Mouse (Mus musculus): ENCODE measurements around the gene Msi2.

The Msi2 gene

GRCm38 (mm10) chr11:88560634-88561033, 157.7 kb downstream of the Msi2 start:
- no peak for DNase-seq (ENCODE audit: low spot score in 2 of 2)

- peak in 1 of 2 experiments; percentile 36 for DNase-seq (ENCODE audit: low spot score in 2 of 2)
These were observed 158.8 kb downstream of the Msi2 start for GRCm38 (mm10) chr11:88559365-88559970.

- DNase-seq (ENCODE audit: low spot score in 2 of 2) = no peak
These were observed 159.6 kb downstream of the Msi2 start for GRCm38 (mm10) chr11:88558731-88559130.

GRCm38 (mm10) chr11:88557828-88558580, 160.3 kb downstream of the Msi2 start:
- no peak for DNase-seq (ENCODE audit: low spot score in 2 of 2)

GRCm38 (mm10) chr11:88557116-88557768, 161.1 kb downstream of the Msi2 start:
- DNase-seq (ENCODE audit: low spot score in 2 of 2) = no peak

- DNase-seq (ENCODE audit: low spot score in 2 of 2) = no peak
These were observed 162.3 kb downstream of the Msi2 start for GRCm38 (mm10) chr11:88555902-88556549.

GRCm38 (mm10) chr11:88555232-88555818, 163.0 kb downstream of the Msi2 start:
- no peak for DNase-seq (ENCODE audit: low spot score in 2 of 2)

GRCm38 (mm10) chr11:88553521-88554310, 164.6 kb downstream of the Msi2 start:
- DNase-seq (ENCODE audit: low spot score in 2 of 2) = no peak

GRCm38 (mm10) chr11:88552987-88553386, 165.3 kb downstream of the Msi2 start:
- DNase-seq (ENCODE audit: low spot score in 2 of 2) = peak; percentile 25 to 27

GRCm38 (mm10) chr11:88552385-88552784, 165.9 kb downstream of the Msi2 start:
- no peak for DNase-seq (ENCODE audit: low spot score in 2 of 2)

GRCm38 (mm10) chr11:88551034-88551433, 167.3 kb downstream of the Msi2 start:
- peak; percentile 23 to 28 for DNase-seq (ENCODE audit: low spot score in 2 of 2)

GRCm38 (mm10) chr11:88550083-88550907, 168.0 kb downstream of the Msi2 start:
- DNase-seq (ENCODE audit: low spot score in 2 of 2) = no peak

GRCm38 (mm10) chr11:88549529-88549900, 168.8 kb downstream of the Msi2 start:
- no peak for DNase-seq (ENCODE audit: low spot score in 2 of 2)

GRCm38 (mm10) chr11:88548832-88549528, 169.3 kb downstream of the Msi2 start:
- no peak for DNase-seq (ENCODE audit: low spot score in 2 of 2)

GRCm38 (mm10) chr11:88548423-88548822, 169.9 kb downstream of the Msi2 start:
- DNase-seq (ENCODE audit: low spot score in 2 of 2) = no peak

- DNase-seq (ENCODE audit: low spot score in 2 of 2) = no peak
These were observed 174.5 kb downstream of the Msi2 start for GRCm38 (mm10) chr11:88543771-88544170.

GRCm38 (mm10) chr11:88542817-88543216, 175.5 kb downstream of the Msi2 start:
- DNase-seq (ENCODE audit: low spot score in 2 of 2) = no peak

- no peak for DNase-seq (ENCODE audit: low spot score in 2 of 2)
These were observed 176.4 kb downstream of the Msi2 start for GRCm38 (mm10) chr11:88541666-88542639.

Data from spleen, postnatal 14 days (tissue).